41 mouse cellular contexts compared by ENCODE assay signal in genomic region chr5:140526754-140527153, GRCm38 (mm10). TPM values are rescaled to one million over a fixed set of nuclear protein-coding genes. Genes with fewer than 3 reads are reported as not detected.
"Had no signal": no experiment of that assay in that cellular context is flagged by ENCODE, and none has a peak within 500 bp of the region (broad histone marks: within the 10 kb centered on the region; RNA-seq: fewer than 3 reads in every experiment).

No protein-coding gene starts in this region.

- H3K27me3 ChIP-seq: heart, embryonic 13.5 days; heart, embryonic 15.5 days; hindbrain, embryonic 13.5 days; hindbrain, embryonic 15.5 days; kidney, embryonic 15.5 days; limb, embryonic 13.5 days; limb, embryonic 15.5 days; liver, embryonic 12.5 days had no signal

- H3K4me2 ChIP-seq: heart, embryonic 11.5 days; heart, embryonic 13.5 days; heart, embryonic 15.5 days; hindbrain, embryonic 13.5 days; hindbrain, embryonic 15.5 days; kidney, embryonic 15.5 days; limb, embryonic 13.5 days; limb, embryonic 15.5 days; liver, embryonic 12.5 days had no signal

- H3K27ac ChIP-seq: heart, adult 2 months; heart, embryonic 13.5 days; heart, embryonic 15.5 days; hindbrain, embryonic 13.5 days; hindbrain, embryonic 15.5 days; hindbrain, postnatal 0 days; kidney, embryonic 15.5 days; kidney, postnatal 0 days; limb, embryonic 13.5 days; limb, embryonic 15.5 days; liver, embryonic 12.5 days had no signal

- H3K9ac ChIP-seq: heart, embryonic 13.5 days; heart, embryonic 15.5 days; hindbrain, embryonic 13.5 days; hindbrain, embryonic 15.5 days; kidney, embryonic 15.5 days; limb, embryonic 13.5 days; limb, embryonic 15.5 days; liver, embryonic 12.5 days had no signal

- ATAC-seq: hindbrain, postnatal 0 days; intestine, embryonic 16.5 days; liver, embryonic 12.5 days had no signal

- H3K4me3 ChIP-seq: heart, adult 2 months; heart, embryonic 13.5 days; heart, embryonic 15.5 days; hindbrain, embryonic 13.5 days; hindbrain, embryonic 15.5 days; kidney, embryonic 15.5 days; limb, embryonic 13.5 days; limb, embryonic 15.5 days; liver, embryonic 12.5 days had no signal

- DNase-seq: gastrocnemius, postnatal 14 days; gastrocnemius, postnatal 36 days; heart, adult 11 months; heart, adult 2 months; heart, postnatal 14 days; heart, postnatal 36 days; kidney, adult 11 months; kidney, adult 2 months; kidney, adult 9 months; kidney, postnatal 14 days; kidney, postnatal 36 days; layer of hippocampus, adult 9-11 months; layer of hippocampus, postnatal 36 days; left cerebral cortex, postnatal 4 days had no signal

- H3K4me1 ChIP-seq: heart, embryonic 13.5 days; heart, embryonic 15.5 days; hindbrain, embryonic 15.5 days; kidney, embryonic 15.5 days; limb, embryonic 13.5 days; limb, embryonic 15.5 days; liver, embryonic 12.5 days had no signal

- H3K9me3 ChIP-seq: heart, embryonic 15.5 days; hindbrain, embryonic 13.5 days; hindbrain, embryonic 15.5 days; limb, embryonic 13.5 days; limb, embryonic 15.5 days; liver, embryonic 12.5 days had no signal

RNA-seq across cellular contexts. Expression of gene Grifin, which starts 38.1 kb away (rescaled TPM):
- total RNA-seq: gastrocnemius, adult 18-20 months; gastrocnemius, adult 8-10 months; gastrocnemius, postnatal 14 days; gastrocnemius, postnatal 36 days; heart, adult 2 months; heart, postnatal 14 days; heart, postnatal 36 days; hematopoietic stem cell, adult 5-6 weeks; hindbrain, postnatal 0 days; layer of hippocampus, adult 18-20 months; layer of hippocampus, postnatal 14 days; left cerebral cortex, adult 18-20 months; left cerebral cortex, postnatal 10 days; left cerebral cortex, postnatal 25 days; left cerebral cortex, postnatal 4 days; liver, adult 2 months had no signal
- polyA plus RNA-seq: gonadal fat pad, adult 2 months; heart, adult 2 months; heart, embryonic 13.5 days; heart, embryonic 15.5 days; heart, postnatal 0 days; hindbrain, embryonic 11.5 days; hindbrain, embryonic 13.5 days; hindbrain, embryonic 15.5 days; intestine, embryonic 14.5 days; kidney, adult 2 months; kidney, postnatal 0 days; large intestine, adult 2 months; limb, embryonic 11.5 days; limb, embryonic 13.5 days; limb, embryonic 15.5 days; liver, adult 2 months had no signal
